Mouse (Mus musculus) adrenal gland, postnatal 4 days (tissue): ENCODE measurements around the gene Xbp1. TPM values are rescaled to one million over a fixed set of nuclear protein-coding genes. Genes with fewer than 3 reads are reported as not detected.

Experiments
- DNase-seq, 2 experiments: peaks; one replicate each; pipeline ENCODE4 v3.0.0; 2021 to 2022; ENCODE audit warnings: low spot score in 2 of 2, mixed read lengths in 2 of 2
- total RNA-seq, 2 experiments: library from RNA; stranded (reverse); gene quantifications; 2 replicates each; pipeline ENCODE4 v1.2.3; 2021

Xbp1 gene
- total RNA-seq, 2 experiments from 2014 or later, result 129 to 137 TPM

DNA sequence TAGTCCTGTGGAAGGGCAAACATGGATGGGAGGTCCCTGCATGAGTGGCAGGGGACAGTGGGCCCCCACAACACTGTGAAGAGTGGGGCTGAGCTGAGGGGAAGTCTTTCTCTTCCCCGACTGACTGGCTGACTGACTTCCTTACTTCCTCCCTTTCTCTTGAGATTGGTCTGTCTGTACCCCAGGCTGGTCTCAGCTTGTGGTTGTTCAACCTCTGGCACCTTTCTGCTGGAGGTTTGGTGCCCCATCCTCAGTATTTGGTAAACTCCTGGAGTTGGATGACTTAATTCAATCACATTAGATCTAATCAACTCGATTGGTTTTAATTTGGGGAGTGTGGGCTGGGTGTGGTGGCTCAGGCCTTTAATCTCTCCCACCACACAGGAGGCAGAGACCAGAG, 46.0 kb downstream of the Xbp1 start:
- no peak for DNase-seq

DNA sequence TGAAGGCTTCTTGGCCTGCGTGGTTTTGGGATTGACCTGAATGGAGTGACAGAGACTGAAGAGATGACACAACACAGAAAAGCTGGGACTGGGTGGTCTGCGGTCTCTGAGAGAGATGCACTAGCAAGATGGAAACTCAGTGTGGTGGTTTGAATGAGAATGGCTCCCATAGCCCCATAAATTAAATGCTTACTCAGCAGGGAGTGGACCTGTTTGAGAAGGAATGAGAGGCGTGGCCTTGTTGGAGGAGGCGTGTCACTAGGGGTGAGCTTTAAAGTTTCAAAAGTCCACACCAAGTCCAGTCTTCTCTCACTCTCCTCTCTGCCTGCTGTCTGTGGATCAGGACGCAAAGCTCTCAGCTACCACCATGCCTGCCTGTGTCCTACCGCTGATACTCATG, 47.2 kb downstream of the Xbp1 start:
- no peak for DNase-seq

DNA sequence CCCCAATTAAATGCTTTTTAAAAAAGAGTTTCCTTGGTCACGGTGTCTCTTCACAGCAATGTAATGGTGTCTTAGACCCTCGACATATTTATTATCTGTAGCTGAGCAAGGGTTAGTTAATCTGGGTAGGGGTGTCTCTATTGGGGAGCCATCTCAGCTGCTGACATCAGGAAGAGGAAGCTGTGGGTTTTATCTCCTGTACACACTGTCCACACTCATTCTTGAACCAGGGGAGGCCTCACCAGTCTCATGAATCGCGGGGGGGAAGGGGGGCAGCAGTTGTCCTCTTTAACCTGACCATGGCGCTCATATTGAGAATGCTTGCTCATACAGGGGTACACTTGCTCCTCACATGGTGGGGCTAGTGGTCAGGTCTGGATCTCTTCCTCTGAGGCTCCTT, 47.6 kb downstream of the Xbp1 start:
- no peak for DNase-seq

- DNase-seq, result no peak
Measured at GRCm38 (mm10) chr11:5569474-5569873, 49.0 kb downstream of the Xbp1 start, which contains the start of gene Ankrd36. TSS of gene Ankrd36 (plus strand) at chr11:5569684.

DNA sequence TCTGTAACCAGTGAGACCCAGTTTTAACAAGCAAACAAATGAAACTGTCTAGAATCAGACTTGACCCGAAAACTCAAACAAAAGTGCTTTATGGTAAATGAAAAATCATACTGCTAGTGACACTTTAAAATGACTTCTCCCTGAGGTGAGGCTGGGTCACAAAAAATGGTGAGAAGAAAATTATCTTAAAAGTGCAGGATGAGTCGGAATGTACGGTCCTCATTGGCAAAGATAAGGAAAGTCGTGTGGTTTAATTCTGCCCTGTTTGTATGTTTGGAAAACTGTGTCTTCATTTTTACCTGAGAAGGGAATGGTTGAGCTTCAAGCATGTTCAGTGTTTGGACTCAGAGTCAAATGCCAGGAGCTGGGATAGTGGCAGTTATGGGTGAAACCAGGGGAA, 51.4 kb downstream of the Xbp1 start:
- DNase-seq, result no peak

- no peak for DNase-seq
Measured at GRCm38 (mm10) chr11:5573821-5574220, 53.4 kb downstream of the Xbp1 start.

- DNase-seq, result no peak
Measured at GRCm38 (mm10) chr11:5575046-5575445, 54.6 kb downstream of the Xbp1 start.

Other genes starting within 250 kb of the Xbp1 start
- gene Znrf3, start 75.8 kb upstream of the Xbp1 start, total RNA-seq, result 10 to 100 TPM; 44.3 to 44.6 TPM
- gene Ccdc117, start 21.5 kb downstream of the Xbp1 start, total RNA-seq, result 10 to 100 TPM; 24.2 to 25.0 TPM
- not detected for gene Ankrd36, start 49.0 kb downstream of the Xbp1 start, total RNA-seq
- 100 to 1,000 TPM; 118 to 121 TPM for gene Mrps24, start 195.0 kb downstream of the Xbp1 start, total RNA-seq
- gene Urgcp, start 241.7 kb downstream of the Xbp1 start, total RNA-seq, result 10 to 100 TPM; 50.6 to 56.8 TPM